Mouse (Mus musculus): ENCODE data around the gene Cys1. TPM values are rescaled to one million over a fixed set of nuclear protein-coding genes. Genes with fewer than 3 reads are reported as not detected.

The Cys1 gene
- polyA plus RNA-seq, 1 experiment from 2014 or later = 1.3 TPM

DNA sequence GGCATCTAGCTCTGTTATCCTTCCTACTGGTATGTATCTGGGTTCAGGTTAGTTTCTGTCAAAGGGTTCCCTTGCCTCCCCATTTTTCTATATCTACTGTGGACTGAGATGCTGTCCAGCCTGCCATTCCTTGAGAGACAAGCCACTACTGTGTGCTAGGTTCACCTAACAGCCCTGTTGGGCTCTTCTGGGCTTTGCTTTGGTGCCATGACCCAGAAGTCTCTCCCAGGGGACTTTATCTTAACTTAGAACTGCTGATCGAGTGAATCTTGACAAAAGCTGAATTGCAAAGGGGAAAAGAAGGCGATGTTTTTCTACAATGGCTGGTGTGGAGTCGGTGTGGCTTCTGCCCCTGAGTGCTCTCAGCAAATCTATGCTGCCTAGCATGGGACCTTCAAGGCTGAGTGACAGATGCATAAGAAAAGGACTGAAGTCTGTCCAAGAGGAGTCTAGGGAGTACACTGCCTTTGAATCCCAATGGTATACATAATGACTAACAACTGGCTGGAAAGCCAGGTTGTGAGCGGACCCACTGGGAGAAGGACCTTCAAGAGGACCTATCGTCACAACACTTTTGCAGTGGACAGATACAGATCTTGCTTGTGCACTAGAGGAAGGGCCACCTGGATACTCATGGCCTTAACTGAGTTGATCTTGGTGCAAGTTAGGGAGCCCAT, 33.1 kb upstream of the Cys1 start:
- H3K4me3 ChIP-seq (ENCODE audit: low read depth, low read length) = no peak overlapping the region
- TF ChIP-seq CTCF (IDR thresholded peaks at IDR 0.05; ENCODE audit: low read depth) = no peak
- no peak overlapping the region for H3K27ac ChIP-seq (ENCODE audit: low read depth)
- ATAC-seq (ENCODE audit: insufficient read depth) (no peak), DNase-seq (no peak)
- H3K36me3 ChIP-seq (ENCODE audit: insufficient read depth) = peaks cover 50% of the 10 kb centered on the region
- H3K4me1 ChIP-seq (ENCODE audit: insufficient read depth) = no peaks in the 10 kb centered on the region
- no peak overlapping the region for H3K9ac ChIP-seq
- 71% methylated on average over 5 of the region's 5 CpGs for WGBS
- no peaks in the 10 kb centered on the region for H3K27me3 ChIP-seq (ENCODE audit: insufficient read depth, low read length)
- no peaks in the 10 kb centered on the region for H3K9me3 ChIP-seq (ENCODE audit: low read depth, low read length)
- H3K4me2 ChIP-seq = no peak overlapping the region

DNA sequence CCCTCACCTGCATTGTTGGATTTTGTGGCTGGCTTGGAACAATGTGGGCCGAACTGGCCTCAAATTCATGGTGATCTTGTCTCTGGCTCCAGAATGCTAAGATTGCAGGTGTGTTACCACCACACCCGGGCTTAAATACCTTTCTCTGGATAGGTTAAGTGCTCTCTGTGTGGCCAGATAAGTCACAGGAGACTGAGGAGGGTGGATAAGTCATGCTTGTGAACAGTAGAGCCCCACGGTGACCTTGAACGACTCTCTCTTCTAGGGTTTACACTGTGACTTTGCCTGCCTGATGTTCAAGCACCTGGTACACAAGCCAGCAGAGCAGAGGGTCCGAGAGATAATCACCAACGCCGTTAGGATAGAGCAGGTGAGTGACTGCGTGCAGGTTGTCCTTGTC, 30.8 kb upstream of the Cys1 start:
- H3K27ac ChIP-seq (ENCODE audit: low read depth) = no peak overlapping the region
- DNase-seq (no peak), ATAC-seq (ENCODE audit: insufficient read depth) (no peak)
- H3K36me3 ChIP-seq (ENCODE audit: insufficient read depth) = peaks cover 54% of the 10 kb centered on the region
- 72% methylated on average over 8 of the region's 8 CpGs for WGBS
- no peak overlapping the region for H3K4me3 ChIP-seq (ENCODE audit: low read depth, low read length)
- no peaks in the 10 kb centered on the region for H3K4me1 ChIP-seq (ENCODE audit: insufficient read depth)
- no peak for TF ChIP-seq CTCF (IDR thresholded peaks at IDR 0.05; ENCODE audit: low read depth)
- no peaks in the 10 kb centered on the region for H3K27me3 ChIP-seq (ENCODE audit: insufficient read depth, low read length)
- no peak overlapping the region for H3K9ac ChIP-seq
- no peak overlapping the region for H3K4me2 ChIP-seq
- H3K9me3 ChIP-seq (ENCODE audit: low read depth, low read length) = no peaks in the 10 kb centered on the region

DNA sequence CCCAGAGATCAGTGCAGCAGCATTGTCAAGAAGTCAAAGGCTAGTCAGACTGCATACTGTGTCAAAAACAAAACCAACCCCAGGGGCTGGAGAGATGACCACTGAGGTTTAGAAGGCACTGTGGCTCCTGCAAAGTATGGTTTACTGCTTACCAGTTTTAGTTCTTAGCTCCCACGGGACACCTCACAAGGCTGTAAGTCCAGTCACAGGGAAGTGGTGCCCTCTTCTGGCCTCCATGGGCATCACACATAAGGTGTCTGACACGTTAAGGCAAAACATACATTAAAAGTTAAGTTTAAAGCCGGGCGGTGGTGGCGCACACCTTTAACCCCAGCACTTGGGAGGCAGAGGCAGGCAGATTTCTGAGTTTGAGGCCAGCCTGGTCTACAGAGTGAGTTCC, 29.1 kb upstream of the Cys1 start:
- DNase-seq = peak; percentile 65
- H3K4me3 ChIP-seq (ENCODE audit: low read depth, low read length) = peak overlapping the region; percentile 91
- H3K4me2 ChIP-seq = peak overlapping the region; percentile 86
- peaks cover 54% of the 10 kb centered on the region for H3K36me3 ChIP-seq (ENCODE audit: insufficient read depth)
- WGBS = 59% methylated on average over 5 of the region's 5 CpGs
- H3K9me3 ChIP-seq (ENCODE audit: low read depth, low read length) = no peaks in the 10 kb centered on the region
- ATAC-seq (ENCODE audit: insufficient read depth) = no peak
- no peaks in the 10 kb centered on the region for H3K4me1 ChIP-seq (ENCODE audit: insufficient read depth)
- no peak overlapping the region; the same call in 1 of the 2 replicates for H3K27ac ChIP-seq (ENCODE audit: low read depth)
- peak; percentile 59 for TF ChIP-seq CTCF (IDR thresholded peaks at IDR 0.05; ENCODE audit: low read depth)
- no peak overlapping the region for H3K9ac ChIP-seq
- H3K27me3 ChIP-seq (ENCODE audit: insufficient read depth, low read length) = no peaks in the 10 kb centered on the region

DNA sequence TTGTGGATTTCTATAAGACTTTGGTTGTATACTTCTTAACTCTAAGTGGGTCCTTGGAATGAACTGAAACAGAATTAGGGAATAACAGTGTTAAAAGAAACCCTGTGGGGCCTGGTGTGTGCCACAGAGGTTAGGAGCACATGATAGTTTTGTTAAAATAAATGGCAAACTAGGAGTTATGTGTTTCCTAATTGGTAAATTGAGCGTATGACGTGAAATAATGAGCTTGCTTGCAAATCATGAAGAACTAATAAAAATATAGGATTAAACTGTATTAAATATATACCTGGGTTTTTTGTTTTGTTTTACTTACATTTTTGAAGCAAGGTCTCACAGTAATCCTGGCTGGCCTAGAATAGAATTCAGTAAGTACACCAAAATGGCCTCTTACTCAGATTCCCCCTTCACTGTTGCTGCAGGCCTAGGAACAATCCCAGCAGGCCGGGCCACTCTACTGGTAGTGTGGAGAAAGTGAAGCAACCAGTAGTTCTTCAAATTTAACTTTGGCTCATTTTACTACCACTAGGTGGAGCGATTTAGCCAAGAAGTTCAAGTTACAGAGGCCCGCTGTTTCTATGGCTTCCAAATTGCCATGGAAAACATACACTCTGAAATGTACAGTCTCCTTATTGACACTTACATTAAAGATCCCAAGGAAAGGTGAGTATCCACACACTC, 28.4 kb upstream of the Cys1 start:
- peak; percentile 16; the same call in 1 of the 2 replicates for ATAC-seq (ENCODE audit: insufficient read depth)
- Histone ChIP-seq H3K27me3 (ENCODE audit: insufficient read depth, low read length) (no peaks in the 10 kb centered on the region), H3K4me2 (peak overlapping the region; percentile 86), H3K9me3 (ENCODE audit: low read depth, low read length) (no peaks in the 10 kb centered on the region), H3K4me3 (ENCODE audit: low read depth, low read length) (peak overlapping the region; percentile 91), H3K36me3 (ENCODE audit: insufficient read depth) (peaks cover 53% of the 10 kb centered on the region), H3K4me1 (ENCODE audit: insufficient read depth) (no peaks in the 10 kb centered on the region), H3K27ac (ENCODE audit: low read depth) (peak overlapping the region; percentile 72; the same call in 1 of the 2 replicates), H3K9ac (peak overlapping the region; percentile 84)
- WGBS = 30% methylated on average over 5 of the region's 5 CpGs
- DNase-seq = peak; percentile 98
- TF ChIP-seq CTCF (IDR thresholded peaks at IDR 0.05; ENCODE audit: low read depth) = peak; percentile 74

DNA sequence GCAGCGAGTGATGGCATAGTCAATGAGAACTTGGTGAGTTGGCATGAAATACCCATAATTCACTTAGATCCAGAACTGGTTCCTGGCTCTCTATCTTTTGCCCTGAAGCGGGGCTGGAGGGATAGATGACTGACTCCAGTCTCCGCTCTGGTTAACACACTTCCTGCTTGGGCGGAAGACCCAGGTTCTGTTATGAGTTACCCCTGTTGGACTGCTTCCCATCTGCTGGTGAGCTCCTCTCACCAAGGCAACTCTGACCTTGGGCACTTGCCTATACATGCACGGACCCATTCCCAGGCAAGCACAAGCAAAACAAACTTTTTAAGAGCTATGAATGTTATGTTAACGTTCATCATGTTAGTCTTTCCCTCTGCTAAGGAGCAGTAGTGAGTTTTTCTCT, 27.8 kb upstream of the Cys1 start:
- TF ChIP-seq CTCF (IDR thresholded peaks at IDR 0.05; ENCODE audit: low read depth) = no peak
- Histone ChIP-seq H3K9ac (peak overlapping the region; percentile 84), H3K4me1 (ENCODE audit: insufficient read depth) (no peaks in the 10 kb centered on the region), H3K27me3 (ENCODE audit: insufficient read depth, low read length) (no peaks in the 10 kb centered on the region), H3K36me3 (ENCODE audit: insufficient read depth) (peaks cover 48% of the 10 kb centered on the region), H3K9me3 (ENCODE audit: low read depth, low read length) (no peaks in the 10 kb centered on the region), H3K4me2 (peak overlapping the region; percentile 86), H3K27ac (ENCODE audit: low read depth) (peak overlapping the region; percentile 72; the same call in 1 of the 2 replicates), H3K4me3 (ENCODE audit: low read depth, low read length) (peak overlapping the region; percentile 91)
- 7% methylated on average over 6 of the region's 6 CpGs for WGBS
- peak; percentile 48 for DNase-seq
- ATAC-seq (ENCODE audit: insufficient read depth) = no peak

DNA sequence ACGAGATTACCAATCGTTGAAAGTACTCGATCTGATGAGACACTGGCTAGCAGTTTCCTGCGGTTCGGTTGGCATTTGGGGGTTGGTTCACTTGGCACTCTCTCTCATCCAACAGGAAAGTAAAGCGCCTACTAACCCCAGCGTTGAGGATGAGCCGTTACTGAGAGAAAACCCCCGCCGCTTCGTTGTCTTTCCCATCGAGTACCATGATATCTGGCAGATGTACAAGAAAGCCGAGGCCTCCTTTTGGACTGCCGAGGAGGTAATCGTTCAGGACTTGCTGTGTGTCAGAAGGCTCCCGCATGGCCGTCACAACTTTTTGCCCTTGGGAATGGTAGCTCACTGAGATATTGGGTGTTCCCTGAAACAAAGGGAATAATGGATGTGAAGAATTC, 27.2 kb upstream of the Cys1 start:
- Histone ChIP-seq H3K9ac (peak overlapping the region; percentile 84), H3K4me2 (peak overlapping the region; percentile 86), H3K4me3 (ENCODE audit: low read depth, low read length) (peak overlapping the region; percentile 91), H3K27me3 (ENCODE audit: insufficient read depth, low read length) (no peaks in the 10 kb centered on the region), H3K9me3 (ENCODE audit: low read depth, low read length) (no peaks in the 10 kb centered on the region), H3K4me1 (ENCODE audit: insufficient read depth) (no peaks in the 10 kb centered on the region), H3K36me3 (ENCODE audit: insufficient read depth) (peaks cover 42% of the 10 kb centered on the region), H3K27ac (ENCODE audit: low read depth) (peak overlapping the region; percentile 64)
- DNase-seq (peak; percentile 44), ATAC-seq (ENCODE audit: insufficient read depth) (no peak)
- no peak for TF ChIP-seq CTCF (IDR thresholded peaks at IDR 0.05; ENCODE audit: low read depth)
- under 1% methylated on average over 17 of the region's 17 CpGs for WGBS
